Mouse (Mus musculus) forebrain, embryonic 16.5 days (tissue): ENCODE data around the gene Enkur. TPM values are rescaled to one million over a fixed set of nuclear protein-coding genes. Genes with fewer than 3 reads are reported as not detected.

Experiments used
- ATAC-seq: fragments of 200-750 bp; cut with Nextera tagmentation; 2 replicates; pipeline ENCODE4 v1.8.0; 2017; ENCODE audit warnings: mild to moderate bottlenecking, moderate library complexity
- H3K27ac ChIP-seq: fragments of 300-500 bp; sonication (generic); 2 replicates; pipeline ENCODE4 v1.5.1; 2014; ENCODE audit warnings: low read length, control low read depth
- H3K27me3 ChIP-seq: fragments of 300-500 bp; sonication (generic); replicated peaks from 2 replicates; pipeline ENCODE4 v1.6.1; 2014; ENCODE audit warnings: low read length; ENCODE audit not compliant: control insufficient read depth, insufficient read depth
- H3K36me3 ChIP-seq: fragments of 300-500 bp; sonication (generic); 2 replicates; pipeline ENCODE4 v1.6.1; 2014; ENCODE audit not compliant: control insufficient read depth, insufficient read depth
- H3K4me1 ChIP-seq: fragments of 300-500 bp; sonication (generic); replicated peaks from 2 replicates; pipeline ENCODE4 v1.6.1; 2014; ENCODE audit warnings: low read length; ENCODE audit not compliant: control insufficient read depth, insufficient read depth
- H3K4me2 ChIP-seq: fragments of 300-500 bp; sonication (generic); 2 replicates; pipeline ENCODE4 v1.6.1; 2014; ENCODE audit warnings: mild to moderate bottlenecking, low read length, control low read depth
- H3K4me3 ChIP-seq: fragments of 300-500 bp; sonication (generic); replicated peaks from 2 replicates; pipeline ENCODE4 v1.5.1; 2014; ENCODE audit warnings: mild to moderate bottlenecking, low read length, control low read depth
- H3K9ac ChIP-seq: fragments of 300-500 bp; sonication (generic); replicated peaks from 2 replicates; pipeline ENCODE4 v1.6.1; 2014; ENCODE audit warnings: low read depth, low read length, control low read depth
- H3K9me3 ChIP-seq: fragments of 300-500 bp; sonication (generic); 2 replicates; pipeline ENCODE4 v1.6.1; 2016; ENCODE audit warnings: low read length; ENCODE audit not compliant: control insufficient read depth
- WGBS: fragments of 180-500 bp; shearing (Covaris S2); extraction: QIAGEN DNeasy Blood & Tissue Kit; methylation state at CpG from one replicate; pipeline ENCODE4 v1.1.7; 2014; 5-methylcytosine and 5-hydroxymethylcytosine counted together
- polyA plus RNA-seq: library from polyadenylated mRNA; unstranded; fragments of >200 nt; fragmentation: Nextera tagmentation; extraction: Ambion mirVana; gene quantifications from 2 replicates; pipeline ENCODE4 v1.2.1, GENCODE M21; 2015

Enkur gene
- polyA plus RNA-seq, 1 experiment from 2014 or later: 3.4 TPM

DNA sequence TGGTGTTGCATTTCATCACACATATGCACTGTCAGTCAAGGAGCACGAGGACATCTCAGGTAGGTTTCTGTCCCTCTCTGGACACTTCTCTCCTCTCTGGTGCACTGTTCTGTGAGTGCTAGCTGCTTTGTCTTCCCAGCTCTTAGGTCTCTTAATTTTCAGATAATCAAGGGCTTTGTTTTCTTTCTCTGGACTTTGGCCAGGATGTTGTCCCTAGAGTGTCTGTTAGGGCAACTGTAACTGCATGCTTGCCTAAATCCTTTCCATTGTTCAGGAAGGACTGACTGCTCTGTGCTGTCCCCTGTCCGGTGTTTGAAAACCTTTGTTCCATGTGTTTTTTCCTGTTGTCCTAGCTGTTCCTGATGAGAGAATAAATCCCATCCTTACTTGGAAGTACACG, 6.1 kb downstream of the Enkur start:
- no peak overlapping the region for H3K4me2 ChIP-seq
- H3K27ac ChIP-seq: no peak overlapping the region
- no peak for ATAC-seq
- no peaks in the 10 kb centered on the region for H3K27me3 ChIP-seq
- no peak overlapping the region for H3K4me3 ChIP-seq
- H3K36me3 ChIP-seq: no peaks in the 10 kb centered on the region
- WGBS: 63% methylated on average over 3 of the region's 3 CpGs
- no peaks in the 10 kb centered on the region for H3K4me1 ChIP-seq
- no peaks in the 10 kb centered on the region for H3K9me3 ChIP-seq
- H3K9ac ChIP-seq: no peak overlapping the region

DNA sequence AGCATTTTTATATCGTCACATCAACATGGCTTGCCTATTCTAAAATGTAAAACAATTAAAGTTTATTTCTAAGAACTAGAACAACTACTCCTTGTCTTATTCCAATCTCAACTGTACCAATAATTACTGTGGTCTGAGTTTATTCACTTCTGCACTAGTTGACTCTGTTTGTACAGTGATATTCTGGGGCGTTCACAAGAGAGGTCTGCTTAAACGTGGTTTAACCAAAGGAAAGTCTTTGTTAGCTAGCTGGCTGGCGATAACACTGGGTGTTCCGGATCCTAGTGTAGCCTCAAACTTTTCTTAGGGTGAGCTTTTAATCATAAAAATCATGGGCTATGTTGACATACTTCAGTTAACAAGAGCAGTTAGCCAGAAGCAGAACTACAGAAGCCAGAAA, 9.9 kb downstream of the Enkur start:
- Histone ChIP-seq H3K27ac (no peak overlapping the region), H3K36me3 (no peaks in the 10 kb centered on the region), H3K4me2 (no peak overlapping the region), H3K9me3 (no peaks in the 10 kb centered on the region), H3K4me1 (no peaks in the 10 kb centered on the region), H3K27me3 (no peaks in the 10 kb centered on the region), H3K4me3 (no peak overlapping the region), H3K9ac (no peak overlapping the region)
- no peak for ATAC-seq
- 91% methylated on average over 5 of the region's 5 CpGs for WGBS

- WGBS: 68% methylated on average over 1 of the region's 1 CpGs
Measured at GRCm38 (mm10) chr2:21191232-21191631, 13.9 kb downstream of the Enkur start.

DNA sequence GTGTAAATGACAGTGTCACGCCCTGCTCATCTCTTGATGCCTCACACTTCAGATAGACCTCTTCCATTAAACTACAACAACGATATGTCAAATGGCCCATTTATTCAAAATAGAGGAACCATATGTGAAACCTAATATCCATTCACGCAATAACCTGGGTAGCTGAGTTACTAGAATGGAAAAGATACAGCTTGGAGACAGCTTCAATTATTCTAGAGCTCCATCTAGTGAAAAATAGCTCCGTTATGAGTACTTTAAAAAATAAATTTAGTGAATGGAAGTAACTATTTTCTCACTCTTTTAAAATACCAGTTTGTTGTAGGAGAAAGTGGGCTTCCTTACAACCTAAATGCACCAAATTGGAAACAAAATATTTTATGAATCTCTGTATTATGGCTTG, 16.6 kb downstream of the Enkur start:
- 60% methylated on average over 4 of the region's 4 CpGs for WGBS
- no peak overlapping the region for H3K9ac ChIP-seq
- peak; percentile 54; the same call in 1 of the 2 replicates for ATAC-seq

More at GRCm38 (mm10) chr2:21191232-21191631, 13.9 kb downstream of the Enkur start:
- Histone ChIP-seq H3K9me3 (no peaks in the 10 kb centered on the region), H3K4me1 (no peaks in the 10 kb centered on the region), H3K27ac (no peak overlapping the region), H3K36me3 (no peaks in the 10 kb centered on the region), H3K4me2 (no peak overlapping the region), H3K4me3 (no peak overlapping the region), H3K27me3 (no peaks in the 10 kb centered on the region), H3K9ac (no peak overlapping the region)
- no peak for ATAC-seq

GRCm38 (mm10) chr2:21187576-21187975, 17.6 kb downstream of the Enkur start:
- ATAC-seq: no peak
- no peaks in the 10 kb centered on the region for H3K36me3 ChIP-seq
- no peaks in the 10 kb centered on the region for H3K4me1 ChIP-seq
- 52% methylated on average over 7 of the region's 7 CpGs for WGBS
- no peaks in the 10 kb centered on the region for H3K27me3 ChIP-seq
- no peak overlapping the region for H3K4me2 ChIP-seq
- no peak overlapping the region for H3K4me3 ChIP-seq
- H3K27ac ChIP-seq: no peak overlapping the region
- H3K9ac ChIP-seq: no peak overlapping the region
- no peaks in the 10 kb centered on the region for H3K9me3 ChIP-seq

More for the DNA sequence above, 16.6 kb downstream of the Enkur start:
- no peaks in the 10 kb centered on the region for H3K4me1 ChIP-seq
- H3K27me3 ChIP-seq: no peaks in the 10 kb centered on the region
- no peak overlapping the region for H3K4me3 ChIP-seq
- no peaks in the 10 kb centered on the region for H3K9me3 ChIP-seq
- no peak overlapping the region for H3K4me2 ChIP-seq
- H3K27ac ChIP-seq: no peak overlapping the region
- H3K36me3 ChIP-seq: no peaks in the 10 kb centered on the region

DNA sequence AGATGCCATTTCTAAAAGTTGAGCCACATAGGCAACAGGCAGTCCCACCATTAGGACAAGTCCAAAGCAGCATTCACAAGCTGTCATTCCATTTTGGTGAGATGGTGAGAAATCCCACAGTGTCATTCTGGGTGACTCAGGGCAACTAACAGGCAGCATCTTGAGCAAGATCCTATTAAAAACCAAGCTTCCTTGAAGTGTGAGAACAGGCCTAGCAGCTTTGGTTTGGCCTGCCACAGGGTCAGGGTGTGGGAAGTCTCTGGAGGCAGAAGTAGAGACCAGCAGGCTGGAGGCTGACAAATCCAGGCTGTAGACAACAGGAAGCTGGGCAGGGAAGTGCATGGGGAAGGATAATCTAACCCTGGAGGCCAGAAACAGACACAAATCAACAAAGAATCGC, 22.4 kb downstream of the Enkur start:
- Histone ChIP-seq H3K9me3 (no peaks in the 10 kb centered on the region), H3K9ac (no peak overlapping the region), H3K4me3 (no peak overlapping the region), H3K36me3 (no peaks in the 10 kb centered on the region), H3K27me3 (no peaks in the 10 kb centered on the region), H3K4me2 (no peak overlapping the region), H3K27ac (no peak overlapping the region), H3K4me1 (no peaks in the 10 kb centered on the region)
- 81% methylated on average over 1 of the region's 1 CpGs for WGBS
- no peak for ATAC-seq

- Histone ChIP-seq H3K4me1 (no peaks in the 10 kb centered on the region), H3K9me3 (no peaks in the 10 kb centered on the region), H3K4me2 (no peak overlapping the region), H3K4me3 (no peak overlapping the region), H3K9ac (no peak overlapping the region), H3K27me3 (no peaks in the 10 kb centered on the region), H3K36me3 (no peaks in the 10 kb centered on the region), H3K27ac (no peak overlapping the region)
- ATAC-seq: no peak
- 89% methylated on average over 5 of the region's 5 CpGs for WGBS
Measured at GRCm38 (mm10) chr2:21179136-21179535, 26.0 kb downstream of the Enkur start.

DNA sequence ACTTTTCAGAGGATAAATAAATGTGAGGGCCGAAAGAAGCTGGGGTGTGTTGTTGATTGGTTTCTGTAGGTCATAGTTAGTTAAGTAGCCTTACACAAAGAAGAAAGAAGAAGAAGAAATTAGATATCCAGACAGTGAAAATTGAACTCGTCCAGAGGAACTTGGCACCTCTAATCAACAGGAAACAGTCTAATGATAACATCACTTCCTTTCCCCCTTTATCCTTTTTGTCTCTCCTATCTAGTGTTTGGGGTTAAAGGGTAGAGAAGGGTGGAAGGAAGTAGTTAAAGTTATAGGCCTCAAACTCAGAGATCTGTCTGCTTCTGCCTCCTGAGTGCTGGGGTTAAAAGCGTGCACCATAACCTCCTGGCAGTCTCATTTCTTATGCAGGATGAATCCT, 32.4 kb downstream of the Enkur start:
- no peak overlapping the region for H3K4me2 ChIP-seq
- ATAC-seq: no peak
- H3K4me3 ChIP-seq: no peak overlapping the region
- WGBS: 98% methylated on average over 3 of the region's 3 CpGs
- no peak overlapping the region for H3K9ac ChIP-seq
- no peaks in the 10 kb centered on the region for H3K27me3 ChIP-seq
- H3K36me3 ChIP-seq: no peaks in the 10 kb centered on the region
- no peaks in the 10 kb centered on the region for H3K4me1 ChIP-seq
- H3K27ac ChIP-seq: no peak overlapping the region
- no peaks in the 10 kb centered on the region; the same call in 1 of the 2 replicates for H3K9me3 ChIP-seq

DNA sequence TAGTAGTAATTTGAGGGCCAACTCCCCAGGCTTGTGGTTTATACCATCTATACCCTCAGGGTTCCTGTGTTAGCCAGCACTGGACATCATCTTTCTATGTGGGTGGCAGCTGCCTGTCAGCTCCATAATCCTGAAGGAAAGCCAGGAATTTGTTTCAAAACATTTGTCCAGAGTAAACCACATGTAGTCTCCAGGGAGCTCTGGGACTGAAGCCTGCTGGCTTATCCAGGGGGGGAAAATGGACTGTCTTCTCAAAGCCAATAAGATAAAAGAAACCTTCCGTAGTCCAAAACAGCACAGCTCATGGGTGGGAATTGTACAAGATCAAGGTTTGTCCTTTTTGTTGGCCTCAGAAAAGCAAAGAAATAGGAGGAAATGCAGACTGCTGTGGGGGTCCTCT, 37.2 kb downstream of the Enkur start:
- no peaks in the 10 kb centered on the region for H3K36me3 ChIP-seq
- ATAC-seq: no peak
- no peak overlapping the region for H3K27ac ChIP-seq
- H3K9ac ChIP-seq: no peak overlapping the region
- no peaks in the 10 kb centered on the region; the same call in 1 of the 2 replicates for H3K9me3 ChIP-seq
- H3K4me1 ChIP-seq: no peaks in the 10 kb centered on the region
- WGBS: 100% methylated on average over 1 of the region's 1 CpGs
- H3K4me2 ChIP-seq: no peak overlapping the region
- no peak overlapping the region for H3K4me3 ChIP-seq
- no peaks in the 10 kb centered on the region for H3K27me3 ChIP-seq

DNA sequence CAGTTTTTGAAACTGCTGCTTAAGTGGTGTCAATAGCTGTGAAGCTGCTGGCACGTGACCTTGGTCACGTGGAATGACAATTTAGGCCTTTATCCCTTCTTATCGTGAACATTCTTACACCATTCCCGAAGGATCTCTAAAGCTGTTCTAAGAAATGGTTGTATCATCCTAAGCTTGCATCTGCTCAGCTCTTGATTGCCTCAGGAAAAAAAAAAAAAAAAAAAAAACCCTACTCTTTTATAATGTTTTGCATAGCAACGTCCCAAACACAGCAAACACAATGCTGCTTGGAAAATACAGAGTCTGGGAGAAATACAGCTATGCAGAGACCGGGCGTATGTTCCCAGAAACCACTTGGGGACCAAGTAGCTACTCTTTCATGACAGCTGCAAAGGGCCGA, 40.9 kb downstream of the Enkur start:
- Histone ChIP-seq H3K27me3 (no peaks in the 10 kb centered on the region), H3K4me2 (no peak overlapping the region), H3K9me3 (no peaks in the 10 kb centered on the region), H3K4me3 (no peak overlapping the region), H3K36me3 (no peaks in the 10 kb centered on the region), H3K4me1 (no peaks in the 10 kb centered on the region), H3K27ac (no peak overlapping the region), H3K9ac (no peak overlapping the region)
- ATAC-seq: no peak
- 68% methylated on average over 8 of the region's 8 CpGs for WGBS
